7 mouse cellular contexts compared by ENCODE assay signal in the genomic region with DNA sequence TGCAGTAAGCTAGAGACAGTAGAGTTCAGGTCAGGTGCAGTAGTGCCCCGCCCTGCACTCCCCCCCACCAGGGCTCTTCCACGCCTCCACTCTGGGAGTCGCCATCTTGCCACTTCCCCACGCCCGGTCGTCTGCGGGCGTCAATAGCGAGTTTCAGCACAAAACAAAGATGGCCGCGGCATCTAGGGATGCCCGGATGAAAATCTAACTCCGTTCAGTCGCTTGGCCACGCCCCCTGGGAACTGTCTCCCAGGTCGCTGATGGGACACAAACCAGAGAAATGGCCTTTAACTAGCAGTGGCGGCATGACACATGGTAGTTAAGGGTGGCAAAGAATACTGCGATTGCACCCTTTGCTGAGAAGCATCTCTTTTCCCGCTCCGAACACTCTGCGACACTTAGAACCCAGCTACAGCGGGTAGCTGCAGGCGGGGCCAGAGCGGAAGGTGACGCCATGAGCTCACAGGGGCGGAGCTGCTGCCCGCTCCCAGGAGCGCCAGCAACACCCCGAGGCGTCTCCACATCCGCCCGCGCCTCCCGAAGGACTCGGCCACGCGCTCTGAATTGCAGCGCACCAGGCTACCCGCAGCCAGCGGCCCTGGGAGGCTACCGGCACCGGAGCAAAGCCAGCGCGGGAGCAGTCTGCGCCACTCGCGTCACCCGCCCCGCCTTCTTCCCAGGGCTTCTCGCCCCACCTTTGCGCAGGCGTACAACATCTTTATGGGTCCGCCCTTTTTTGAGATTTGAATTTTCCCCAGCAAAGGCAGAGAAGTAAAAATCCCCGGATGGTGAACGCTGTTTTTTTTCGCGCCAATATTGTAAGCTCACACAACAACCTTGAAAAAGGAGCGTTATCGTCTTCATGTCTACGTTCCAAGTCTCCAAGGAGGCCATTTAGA. TPM values are rescaled to one million over a fixed set of nuclear protein-coding genes. Genes with fewer than 3 reads are reported as not detected.
DNase-seq lines count a peak whose midpoint lies in the region; ATAC-seq and TF ChIP-seq lines count a peak whose summit lies in the region.

No protein-coding gene starts in this region.

- H3K36me3 ChIP-seq in intestine, embryonic 16.5 days (ENCODE audit: control insufficient read depth, insufficient read depth, low read length) = no peaks in the 10 kb centered on the region
- H3K36me3 ChIP-seq in midbrain, embryonic 12.5 days = no peaks in the 10 kb centered on the region
- H3K36me3 ChIP-seq in small intestine, adult 2 months (ENCODE audit: control insufficient read depth, insufficient read depth, low read length) = no peaks in the 10 kb centered on the region

- H3K4me3 ChIP-seq in intestine, embryonic 16.5 days (ENCODE audit: low read length) = peak overlapping the region; percentile 70
- H3K4me3 ChIP-seq in midbrain, embryonic 12.5 days = peak overlapping the region; percentile 72
- H3K4me3 ChIP-seq in small intestine, adult 2 months (ENCODE audit: low read depth, low read length) = peak overlapping the region; percentile 100

- no peak for TF ChIP-seq CTCF in small intestine, adult 2 months (IDR thresholded peaks at IDR 0.05; ENCODE audit: extremely low read depth, insufficient read length, insufficient replicate concordance, low read depth, low read length)

- ATAC-seq in intestine, embryonic 16.5 days = peak; percentile 85
- ATAC-seq in midbrain, embryonic 12.5 days (ENCODE audit: low FRiP score, low read depth) = peak; percentile 87

- WGBS in intestine, embryonic 16.5 days = 11% methylated on average over 52 of the region's 60 CpGs
- WGBS in midbrain, embryonic 12.5 days = 16% methylated on average over 60 of the region's 60 CpGs
- WGBS in small intestine, adult 2 months = 10% methylated on average over 60 of the region's 60 CpGs

- H3K4me1 ChIP-seq in intestine, embryonic 16.5 days (ENCODE audit: control insufficient read depth, insufficient read depth, low read length) = peaks cover 9% of the 10 kb centered on the region
- H3K4me1 ChIP-seq in midbrain, embryonic 12.5 days = peaks cover 23% of the 10 kb centered on the region
- H3K4me1 ChIP-seq in small intestine, adult 2 months (ENCODE audit: control insufficient read depth, insufficient read depth, insufficient read length, low read length) = peaks cover 9% of the 10 kb centered on the region; the same call in 1 of the 2 replicates

- intact Hi-C loops in left cerebral cortex, postnatal 4 days (cut with DNase I) = no loop called here

- H3K9ac ChIP-seq in intestine, embryonic 16.5 days (ENCODE audit: low read depth, low read length) = peak overlapping the region; percentile 78
- peak overlapping the region; percentile 44 for H3K9ac ChIP-seq in midbrain, embryonic 12.5 days (replicated peaks)

- peak; percentile 48; the same call in 1 of the 2 replicates for TF ChIP-seq POLR2A in small intestine, adult 2 months (IDR thresholded peaks at IDR 0.05; ENCODE audit: low read depth, low read length)

- no peaks in the 10 kb centered on the region for H3K9me3 ChIP-seq in intestine, embryonic 16.5 days (ENCODE audit: control insufficient read depth, low read length)
- no peaks in the 10 kb centered on the region for H3K9me3 ChIP-seq in midbrain, embryonic 12.5 days

- peak overlapping the region; percentile 49 for H3K4me2 ChIP-seq in intestine, embryonic 16.5 days (ENCODE audit: low read depth, low read length)
- peak overlapping the region; percentile 65 for H3K4me2 ChIP-seq in midbrain, embryonic 12.5 days (replicated peaks)

- no peaks in the 10 kb centered on the region for H3K27me3 ChIP-seq in intestine, embryonic 16.5 days (replicated peaks; ENCODE audit: control insufficient read depth, insufficient read depth, low read length)
- no peaks in the 10 kb centered on the region for H3K27me3 ChIP-seq in midbrain, embryonic 12.5 days
- H3K27me3 ChIP-seq in small intestine, adult 2 months (ENCODE audit: control insufficient read depth, insufficient read depth, low read length) = no peaks in the 10 kb centered on the region

- DNase-seq in adrenal gland, adult 2 months = peak; percentile 91
- peak; percentile 86 for DNase-seq in embryo, embryonic 11.5 days (ENCODE audit: low read depth, low spot score)
- DNase-seq in gastrocnemius, postnatal 4 days (ENCODE audit: low spot score in 2 of 2) = peak; percentile 67 to 88
- DNase-seq in left cerebral cortex, postnatal 4 days = peak; percentile 92

- H3K27ac ChIP-seq in intestine, embryonic 16.5 days (ENCODE audit: low read length) = peak overlapping the region; percentile 99
- peak overlapping the region; percentile 98 for H3K27ac ChIP-seq in midbrain, embryonic 12.5 days (replicated peaks)
- peak overlapping the region; percentile 99 for H3K27ac ChIP-seq in small intestine, adult 2 months (ENCODE audit: insufficient read depth, low read depth, low read length)

RNA-seq across cellular contexts. Expression of a gene that starts 1.3 kb away (rescaled TPM):
- total RNA-seq in adrenal gland, adult 2 months (2021) = 10 to 100 TPM; 44.2 to 66.4 TPM
- 73.8 and 113 TPM in 2 replicates for polyA plus RNA-seq in adrenal gland, adult 2 months (2012; rRNA removed)
- total RNA-seq in gastrocnemius, postnatal 4 days (2021) = 10 to 100 TPM; 75.4 to 83.5 TPM
- polyA plus RNA-seq in intestine, embryonic 16.5 days (2015; fragmentation: Nextera tagmentation; extraction: Ambion mirVana) = 33.8 and 34.2 TPM in 2 replicates
- 10 to 100 TPM; 89.1 to 93.4 TPM for total RNA-seq in left cerebral cortex, postnatal 4 days (2021)
- polyA plus RNA-seq in midbrain, embryonic 12.5 days (2016; fragmentation: Nextera tagmentation; extraction: Ambion mirVana) = 81.9 and 88.5 TPM in 2 replicates
- polyA plus RNA-seq in small intestine, adult 2 months (2012; rRNA removed) = 38.2 and 53.4 TPM in 2 replicates

RNA-seq across cellular contexts. Expression of a gene that starts 36.8 kb away (rescaled TPM):
- 10 to 100 TPM; 20.2 to 29.6 TPM for total RNA-seq in adrenal gland, adult 2 months (2021)
- polyA plus RNA-seq in adrenal gland, adult 2 months (2012; rRNA removed) = 3.1 and 4.3 TPM in 2 replicates
- 1 to 10 TPM; 7.9 to 9.6 TPM for total RNA-seq in gastrocnemius, postnatal 4 days (2021)
- polyA plus RNA-seq in intestine, embryonic 16.5 days (2015; fragmentation: Nextera tagmentation; extraction: Ambion mirVana) = 351 and 523 TPM in 2 replicates
- 1 to 10 TPM; 3.3 to 5.4 TPM for total RNA-seq in left cerebral cortex, postnatal 4 days (2021)
- polyA plus RNA-seq in midbrain, embryonic 12.5 days (2016; fragmentation: Nextera tagmentation; extraction: Ambion mirVana) = 13.4 and 14.9 TPM in 2 replicates
- polyA plus RNA-seq in small intestine, adult 2 months (2012; rRNA removed) = 2.4 and 4.2 TPM in 2 replicates

RNA-seq across cellular contexts. Expression of a gene that starts 45.7 kb away (rescaled TPM):
- 10 to 100 TPM; 69.6 to 93.8 TPM for total RNA-seq in adrenal gland, adult 2 months (2021)
- polyA plus RNA-seq in adrenal gland, adult 2 months (2012; rRNA removed) = 53.6 and 56.1 TPM in 2 replicates
- 10 to 100 TPM; 71.4 to 75.8 TPM for total RNA-seq in gastrocnemius, postnatal 4 days (2021)
- polyA plus RNA-seq in intestine, embryonic 16.5 days (2015; fragmentation: Nextera tagmentation; extraction: Ambion mirVana) = 170 and 184 TPM in 2 replicates
- 10 to 100 TPM; 66.9 to 73.6 TPM for total RNA-seq in left cerebral cortex, postnatal 4 days (2021)
- polyA plus RNA-seq in midbrain, embryonic 12.5 days (2016; fragmentation: Nextera tagmentation; extraction: Ambion mirVana) = 119 and 123 TPM in 2 replicates
- polyA plus RNA-seq in small intestine, adult 2 months (2012; rRNA removed) = 33.3 and 50.5 TPM in 2 replicates

RNA-seq across cellular contexts. Expression of a gene that starts 45.8 kb away (rescaled TPM):
- 1 to 10 TPM; 3.2 to 4.0 TPM for total RNA-seq in adrenal gland, adult 2 months (2021)
- polyA plus RNA-seq in adrenal gland, adult 2 months (2012; rRNA removed) = 9.9 and 11.1 TPM in 2 replicates
- 1 to 10 TPM; 2.4 to 2.8 TPM for total RNA-seq in gastrocnemius, postnatal 4 days (2021)
- 5.7 and 6.8 TPM in 2 replicates for polyA plus RNA-seq in intestine, embryonic 16.5 days (2015; fragmentation: Nextera tagmentation; extraction: Ambion mirVana)
- total RNA-seq in left cerebral cortex, postnatal 4 days (2021) = 1 to 10 TPM; 2.5 to 3.4 TPM
- 2.6 and 2.8 TPM in 2 replicates for polyA plus RNA-seq in midbrain, embryonic 12.5 days (2016; fragmentation: Nextera tagmentation; extraction: Ambion mirVana)
- 16.7 and 22.9 TPM in 2 replicates for polyA plus RNA-seq in small intestine, adult 2 months (2012; rRNA removed)

RNA-seq across cellular contexts. Expression of a gene that starts 56.3 kb away (rescaled TPM):
- total RNA-seq in adrenal gland, adult 2 months (2021) = 100 to 1,000 TPM; 113 to 130 TPM
- polyA plus RNA-seq in adrenal gland, adult 2 months (2012; rRNA removed) = 586 and 733 TPM in 2 replicates
- 10 to 100 TPM; 51.0 to 58.8 TPM for total RNA-seq in gastrocnemius, postnatal 4 days (2021)
- 50.4 and 51.7 TPM in 2 replicates for polyA plus RNA-seq in intestine, embryonic 16.5 days (2015; fragmentation: Nextera tagmentation; extraction: Ambion mirVana)
- total RNA-seq in left cerebral cortex, postnatal 4 days (2021) = 10 to 100 TPM; 45.2 to 50.7 TPM
- 56.9 and 59.7 TPM in 2 replicates for polyA plus RNA-seq in midbrain, embryonic 12.5 days (2016; fragmentation: Nextera tagmentation; extraction: Ambion mirVana)
- 85.9 and 96.8 TPM in 2 replicates for polyA plus RNA-seq in small intestine, adult 2 months (2012; rRNA removed)

Comparison
In these comparisons a context has a peak if more than half of its experiments do, and no peak if none do; other contexts are left out.
1. Peak in every context shown above with its lines: DNase-seq, ATAC-seq, H3K4me3 ChIP-seq and H3K27ac ChIP-seq.
2. RNA of a gene that starts 36.8 kb away (polyA plus RNA-seq): 351 to 523 TPM in intestine, embryonic 16.5 days; 13.4 to 14.9 TPM in midbrain, embryonic 12.5 days, 3.1 to 4.3 TPM in adrenal gland, adult 2 months and 2.4 to 4.2 TPM in small intestine, adult 2 months; every median in the first group is over 10 times any median in the second.